Mouse (Mus musculus): Measurements from ENCODE around the gene Gm36028.

DNA sequence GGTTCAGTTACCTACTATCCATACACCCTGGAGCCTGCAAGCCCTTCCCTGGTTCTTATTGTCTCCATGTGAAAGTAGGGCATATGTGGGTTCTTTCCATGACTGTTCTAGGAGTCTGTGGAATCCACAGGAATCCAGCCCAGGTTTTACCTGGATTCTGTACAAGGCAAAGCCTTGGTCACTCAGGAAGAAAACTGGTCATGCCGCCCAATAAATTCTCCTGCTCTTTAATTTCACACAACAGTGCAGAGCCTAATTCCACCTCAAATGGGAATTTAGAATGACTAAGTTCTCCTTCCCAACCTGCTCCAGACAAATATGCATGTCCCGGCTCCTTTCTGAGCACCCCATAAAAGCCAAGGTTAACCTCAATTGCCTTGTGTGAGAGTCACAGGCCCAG, 38.4 kb upstream of the Gm36028 start:
- TF ChIP-seq CTCF (IDR thresholded peaks at IDR 0.05; ENCODE audit: low read depth, low read length): no peak
- TF ChIP-seq POLR2A (IDR thresholded peaks at IDR 0.05; ENCODE audit: extremely low read depth, insufficient read depth, low read length): no peak

All from liver, adult 2 months (tissue).